Mouse (Mus musculus) skeletal muscle tissue, postnatal 0 days (tissue): Measurements from ENCODE around the gene Vmn2r32. TPM values are rescaled to one million over a fixed set of nuclear protein-coding genes. Genes with fewer than 3 reads are reported as not detected.

ENCODE experiments used
- polyA plus RNA-seq: library from polyadenylated mRNA; unstranded; fragments of >200 nt; fragmentation: Nextera tagmentation; extraction: Ambion mirVana; gene quantifications from 2 replicates; pipeline ENCODE4 v1.2.1, GENCODE M21; 2015

The Vmn2r32 gene
- not detected in 2 replicates for polyA plus RNA-seq

DNA sequence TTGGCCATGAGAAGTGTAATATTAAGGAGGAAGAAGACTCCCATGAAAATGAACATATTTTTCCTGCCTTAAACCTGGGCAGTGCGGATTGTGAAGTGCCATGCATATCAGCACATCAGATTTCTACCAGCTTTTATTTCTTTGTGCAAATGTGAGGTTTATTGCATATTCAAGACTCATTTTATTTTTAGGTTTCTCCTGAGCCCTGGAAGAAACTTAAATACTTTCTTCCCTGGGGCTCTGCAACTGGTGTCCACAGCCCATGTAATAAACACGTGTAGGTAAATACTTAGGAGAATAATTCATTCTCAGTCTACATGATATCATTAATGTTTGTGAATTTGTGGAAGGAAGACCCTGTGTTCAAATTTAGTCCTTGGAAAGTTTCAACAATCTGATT, at the start of gene Vmn2r32:
Gene Vmn2r32 (minus strand): TSS at position 101 of the 400 bp plus-strand sequence.

Other genes starting within 250 kb of the Vmn2r32 start
- gene Vmn2r29, start 232.7 kb downstream of the Vmn2r32 start, polyA plus RNA-seq = not detected in 2 replicates
- gene Gm45844, start 201.7 kb downstream of the Vmn2r32 start, polyA plus RNA-seq = 0.84 and 1.7 TPM in 2 replicates
- gene Clcn4, start 179.2 kb downstream of the Vmn2r32 start, polyA plus RNA-seq = 22.3 and 23.8 TPM in 2 replicates
- gene Vmn2r30, start 142.4 kb downstream of the Vmn2r32 start, polyA plus RNA-seq = not detected in 2 replicates
- gene Gm45783, start 105.4 kb downstream of the Vmn2r32 start, polyA plus RNA-seq = not detected in 2 replicates
- gene Vmn2r31, start 80.3 kb downstream of the Vmn2r32 start, polyA plus RNA-seq = not detected in 2 replicates
- gene Vmn2r33, start 86.8 kb upstream of the Vmn2r32 start, polyA plus RNA-seq = not detected in 2 replicates
- gene Vmn2r34, start 209.5 kb upstream of the Vmn2r32 start, polyA plus RNA-seq = not detected in 2 replicates